Mouse (Mus musculus) neutrophil, adult 83 days (primary cell): ENCODE data around the gene Mmp20. TPM values are rescaled to one million over a fixed set of nuclear protein-coding genes. Genes with fewer than 3 reads are reported as not detected.

Source experiments
- total RNA-seq, 2 experiments: library from RNA; stranded (reverse); gene quantifications; one replicate each; pipeline ENCODE4 v1.2.4; 2023

Gene Mmp20
- total RNA-seq: not detected

GRCm38 (mm10) chr9:7627931-7628330 is at the start of gene Mmp20:
Gene Mmp20, plus strand, starts transcription at chr9:7628231.

GRCm38 (mm10) chr9:7691790-7692189 is 63.8 kb downstream of the Mmp20 start, which contains the start of gene Mmp7:
Gene Mmp7, plus strand, starts transcription at chr9:7692090.

Other genes with a start within 250 kb of the Mmp20 start
- gene Mmp1b, start 240.2 kb upstream of the Mmp20 start, total RNA-seq: not detected
- gene Mmp3, start 182.4 kb upstream of the Mmp20 start, total RNA-seq: not detected
- not detected for gene Mmp10, start 125.9 kb upstream of the Mmp20 start, total RNA-seq
- 1,000 to 10,000 TPM; 1,129 to 1,213 TPM for gene Mmp8, start 69.8 kb upstream of the Mmp20 start, total RNA-seq
- gene Mmp27, start 56.8 kb upstream of the Mmp20 start, total RNA-seq: 1 to 10 TPM; 4.3 to 4.6 TPM
- gene Mmp7, start 63.9 kb downstream of the Mmp20 start, total RNA-seq: not detected
- gene Tmem123, start 135.8 kb downstream of the Mmp20 start, total RNA-seq: 10 to 100 TPM; 47.1 to 54.0 TPM
- gene Birc2, start 208.8 kb downstream of the Mmp20 start, total RNA-seq: 10 to 100 TPM; 36.9 to 37.3 TPM
- 100 to 1,000 TPM; 104 to 119 TPM for gene Birc3, start 245.0 kb downstream of the Mmp20 start, total RNA-seq